Mouse (Mus musculus) limb, embryonic 11.5 days (tissue): ENCODE measurements around the gene Dkc1. TPM values are rescaled to one million over a fixed set of nuclear protein-coding genes. Genes with fewer than 3 reads are reported as not detected.

Experiments
- ATAC-seq: fragments of 200-750 bp; cut with Nextera tagmentation; 2 replicates; pipeline ENCODE4 v1.8.0; 2017; ENCODE audit warnings: low read depth; ENCODE audit not compliant: insufficient number of reproducible peaks, low FRiP score, low TSS enrichment
- DNase-seq: peaks from one replicate; pipeline ENCODE4 v3.0.0-alpha.2; 2015; ENCODE audit warnings: low spot score
- H3K27ac ChIP-seq: fragments of 300-500 bp; sonication (generic); replicated peaks from 2 replicates; pipeline ENCODE4 v1.5.1; 2014; ENCODE audit warnings: low read depth, mild to moderate bottlenecking, low read length
- H3K27me3 ChIP-seq: fragments of 300-500 bp; sonication (generic); 2 replicates; pipeline ENCODE4 v1.6.1; 2014; ENCODE audit warnings: mild to moderate bottlenecking, low read length, mixed read lengths; ENCODE audit not compliant: control insufficient read depth, insufficient read depth
- H3K36me3 ChIP-seq: fragments of 300-500 bp; sonication (generic); 2 replicates; pipeline ENCODE4 v1.6.1; 2014; ENCODE audit warnings: mild to moderate bottlenecking, low read length, moderate library complexity, mixed read lengths; ENCODE audit not compliant: control insufficient read depth, insufficient read depth
- H3K4me1 ChIP-seq: fragments of 300-500 bp; sonication (generic); 2 replicates; pipeline ENCODE4 v1.6.1; 2014; ENCODE audit warnings: low read length, mixed read lengths; ENCODE audit not compliant: control insufficient read depth, insufficient read depth
- H3K4me2 ChIP-seq: fragments of 300-500 bp; sonication (generic); 2 replicates; pipeline ENCODE4 v1.6.1; 2014; ENCODE audit warnings: low read depth, mild to moderate bottlenecking, moderate library complexity; ENCODE audit not compliant: severe bottlenecking
- H3K4me3 ChIP-seq: fragments of 300-500 bp; sonication (generic); 2 replicates; pipeline ENCODE4 v1.5.1; 2014; ENCODE audit warnings: low read depth, low read length
- H3K9ac ChIP-seq: fragments of 300-500 bp; sonication (generic); 2 replicates; pipeline ENCODE4 v1.6.1; 2014; ENCODE audit warnings: mild to moderate bottlenecking, low read length
- H3K9me3 ChIP-seq: fragments of 300-500 bp; sonication (generic); 2 replicates; pipeline ENCODE4 v1.6.1; 2016; ENCODE audit warnings: low read length; ENCODE audit not compliant: control insufficient read depth
- WGBS: fragments of 180-500 bp; shearing (Covaris S2); extraction: QIAGEN DNeasy Blood & Tissue Kit; methylation state at CpG from one replicate; pipeline ENCODE4 v1.1.7; 2014; 5-methylcytosine and 5-hydroxymethylcytosine counted together
- polyA plus RNA-seq: library from polyadenylated mRNA; unstranded; fragments of >200 nt; fragmentation: Nextera tagmentation; extraction: Ambion mirVana; gene quantifications from 2 replicates; pipeline ENCODE4 v1.2.1, GENCODE M21; 2014

Gene Dkc1
- polyA plus RNA-seq, 1 experiment from 2014 or later = 172 TPM

GRCm38 (mm10) chrX:75155576-75156243 is 60.1 kb downstream of the Dkc1 start:
- peak; percentile 72; the same call in 1 of the 2 replicates for ATAC-seq
- no peaks in the 10 kb centered on the region for H3K27me3 ChIP-seq
- H3K4me3 ChIP-seq = peak overlapping the region; percentile 31
- peak; percentile 42 for DNase-seq
- H3K9ac ChIP-seq = peak overlapping the region; percentile 50
- H3K36me3 ChIP-seq = no peaks in the 10 kb centered on the region
- no peaks in the 10 kb centered on the region for H3K9me3 ChIP-seq
- H3K4me1 ChIP-seq = no peaks in the 10 kb centered on the region
- 25% methylated on average over 12 of the region's 49 CpGs for WGBS
- H3K4me2 ChIP-seq = peak overlapping the region; percentile 53
- no peak overlapping the region for H3K27ac ChIP-seq

Other genes with a start within 250 kb of the Dkc1 start
- 0.84 and 1.2 TPM in 2 replicates for gene Gab3, start 10.4 kb upstream of the Dkc1 start, polyA plus RNA-seq
- gene Mpp1, start 35.2 kb downstream of the Dkc1 start, polyA plus RNA-seq = 28.7 and 30.5 TPM in 2 replicates
- not detected in 2 replicates for gene Smim9, start 67.9 kb downstream of the Dkc1 start, polyA plus RNA-seq